Mouse (Mus musculus): ENCODE measurements at regions not wholly inside any gene's neighbourhood (a gene's known extent, or its start where the extent isn't known, plus 50 kb on each side); places are given as distances from the start of the nearest gene placed in this dataset.
A peak's percentile ranks its signal among the peaks of the same experiment; 100 is the strongest.

DNA sequence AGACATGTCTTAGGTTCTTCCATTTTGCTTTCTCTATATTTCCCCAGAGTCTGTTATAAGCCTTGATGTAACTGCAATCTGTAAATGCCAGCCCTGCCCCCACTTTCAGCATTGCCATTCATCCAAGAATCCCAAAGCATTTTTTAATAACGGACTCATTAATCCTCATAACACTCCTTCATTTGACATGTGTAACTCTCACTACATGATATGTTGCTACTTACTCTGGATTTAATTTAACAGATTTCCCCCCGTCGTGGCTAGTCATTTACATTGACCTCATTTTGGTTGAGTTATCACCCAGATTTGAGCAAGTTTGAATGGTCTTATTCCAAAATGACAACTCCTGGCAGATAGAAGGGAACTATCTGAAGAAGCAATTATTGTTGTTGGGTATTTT is 116.2 kb upstream of the Npvf start:
- DNase-seq (ENCODE audit: low spot score) (no peak), ATAC-seq (ENCODE audit: low FRiP score, low TSS enrichment) (no peak)
- no peaks in the 10 kb centered on the region for H3K36me3 ChIP-seq (ENCODE audit: control insufficient read depth, insufficient read depth, low read length)
- no peaks in the 10 kb centered on the region for H3K4me1 ChIP-seq (replicated peaks; ENCODE audit: control insufficient read depth, insufficient read depth)
- H3K9me3 ChIP-seq (ENCODE audit: control insufficient read depth, low read length): no peaks in the 10 kb centered on the region
- no peak for TF ChIP-seq CTCF (IDR thresholded peaks at IDR 0.05; ENCODE audit: low read depth)
- TF ChIP-seq EP300 (optimal IDR thresholded peaks at IDR 0.05): no peak
- 86% methylated on average over 3 of the region's 3 CpGs for WGBS
- H3K4me3 ChIP-seq (ENCODE audit: low read depth, low read length): no peak overlapping the region
- no peaks in the 10 kb centered on the region for H3K27me3 ChIP-seq (ENCODE audit: control insufficient read depth, insufficient read depth, low read length)
- no peak overlapping the region for H3K4me2 ChIP-seq (replicated peaks; ENCODE audit: low read depth)
- H3K9ac ChIP-seq (ENCODE audit: low read length): no peak overlapping the region
- H3K27ac ChIP-seq (replicated peaks): no peak overlapping the region

- 90% methylated on average over 4 of the region's 4 CpGs for WGBS
- no peaks in the 10 kb centered on the region for H3K4me1 ChIP-seq (replicated peaks; ENCODE audit: control insufficient read depth, insufficient read depth)
These were observed 121.4 kb upstream of the Npvf start for GRCm38 (mm10) chr6:50775637-50776036.

DNA sequence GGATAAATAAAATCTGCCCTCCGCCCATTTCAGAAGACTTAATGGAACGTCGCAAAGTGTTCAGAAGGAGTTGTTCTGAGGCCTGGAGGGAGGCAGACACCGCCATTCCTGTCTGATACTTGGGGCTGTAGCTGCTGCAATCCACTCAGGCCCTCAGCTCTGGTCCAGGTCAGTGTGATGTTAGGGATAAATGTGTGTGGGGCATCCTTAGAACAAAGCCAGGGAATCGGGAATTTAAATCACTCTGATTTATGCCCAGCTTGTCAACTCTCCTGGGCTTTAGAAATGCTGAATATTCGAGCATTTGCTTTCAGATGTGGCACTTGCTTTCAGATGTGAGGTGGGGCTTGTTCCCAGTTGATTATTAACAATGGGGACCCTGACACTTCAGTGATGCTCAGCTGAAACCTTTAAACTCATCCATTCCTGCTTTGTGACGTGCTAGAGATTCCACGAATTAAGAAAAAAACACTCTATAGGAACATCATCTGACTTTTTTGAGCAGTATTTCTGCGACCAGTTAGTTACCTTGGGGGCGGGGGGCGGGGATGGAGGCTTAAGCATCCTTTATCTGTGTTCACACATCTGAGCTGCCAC is 122.1 kb upstream of the Npvf start:
- no peak for ATAC-seq (ENCODE audit: low FRiP score, low TSS enrichment)
- WGBS: 61% methylated on average over 11 of the region's 11 CpGs

More at GRCm38 (mm10) chr6:50775637-50776036, 121.4 kb upstream of the Npvf start:
- H3K9me3 ChIP-seq (ENCODE audit: control insufficient read depth, low read length): no peaks in the 10 kb centered on the region
- H3K27ac ChIP-seq (replicated peaks): no peak overlapping the region
- no peaks in the 10 kb centered on the region for H3K27me3 ChIP-seq (ENCODE audit: control insufficient read depth, insufficient read depth, low read length)
- H3K4me2 ChIP-seq (replicated peaks; ENCODE audit: low read depth): no peak overlapping the region
- DNase-seq (ENCODE audit: low spot score) (no peak), ATAC-seq (ENCODE audit: low FRiP score, low TSS enrichment) (no peak)
- no peaks in the 10 kb centered on the region for H3K36me3 ChIP-seq (ENCODE audit: control insufficient read depth, insufficient read depth, low read length)
- H3K9ac ChIP-seq (ENCODE audit: low read length): no peak overlapping the region
- no peak for TF ChIP-seq CTCF (IDR thresholded peaks at IDR 0.05; ENCODE audit: low read depth)
- TF ChIP-seq EP300 (optimal IDR thresholded peaks at IDR 0.05): no peak
- no peak overlapping the region for H3K4me3 ChIP-seq (ENCODE audit: low read depth, low read length)

GRCm38 (mm10) chr6:50776931-50777495 is 122.8 kb upstream of the Npvf start:
- no peak for TF ChIP-seq EP300 (optimal IDR thresholded peaks at IDR 0.05)
- no peak for TF ChIP-seq CTCF (IDR thresholded peaks at IDR 0.05; ENCODE audit: low read depth)
- DNase-seq (ENCODE audit: low spot score) (peak; percentile 30), ATAC-seq (ENCODE audit: low FRiP score, low TSS enrichment) (peak; percentile 71; the same call in 1 of the 2 replicates)
- Histone ChIP-seq H3K4me3 (ENCODE audit: low read depth, low read length) (no peak overlapping the region), H3K36me3 (ENCODE audit: control insufficient read depth, insufficient read depth, low read length) (no peaks in the 10 kb centered on the region), H3K9ac (ENCODE audit: low read length) (0 out of 2 replicates have a peak overlapping the region, but pooled peaks have one; percentile 18), H3K4me1 (replicated peaks; ENCODE audit: control insufficient read depth, insufficient read depth) (no peaks in the 10 kb centered on the region), H3K27ac (replicated peaks) (no peak overlapping the region; the same call in 1 of the 2 replicates), H3K9me3 (ENCODE audit: control insufficient read depth, low read length) (no peaks in the 10 kb centered on the region), H3K4me2 (replicated peaks; ENCODE audit: low read depth) (peak overlapping the region; percentile 18; the same call in 1 of the 2 replicates), H3K27me3 (ENCODE audit: control insufficient read depth, insufficient read depth, low read length) (no peaks in the 10 kb centered on the region)
- 9% methylated on average over 10 of the region's 10 CpGs for WGBS

More for the DNA sequence above, 122.1 kb upstream of the Npvf start:
- DNase-seq (ENCODE audit: low spot score): no peak
- TF ChIP-seq CTCF (IDR thresholded peaks at IDR 0.05; ENCODE audit: low read depth) (no peak), EP300 (optimal IDR thresholded peaks at IDR 0.05) (no peak)
- H3K9me3 ChIP-seq (ENCODE audit: control insufficient read depth, low read length): no peaks in the 10 kb centered on the region
- no peak overlapping the region for H3K9ac ChIP-seq (ENCODE audit: low read length)
- no peak overlapping the region; the same call in 1 of the 2 replicates for H3K27ac ChIP-seq (replicated peaks)
- no peak overlapping the region for H3K4me2 ChIP-seq (replicated peaks; ENCODE audit: low read depth)
- H3K4me3 ChIP-seq (ENCODE audit: low read depth, low read length): no peak overlapping the region
- H3K27me3 ChIP-seq (ENCODE audit: control insufficient read depth, insufficient read depth, low read length): no peaks in the 10 kb centered on the region
- H3K36me3 ChIP-seq (ENCODE audit: control insufficient read depth, insufficient read depth, low read length): no peaks in the 10 kb centered on the region
- no peaks in the 10 kb centered on the region for H3K4me1 ChIP-seq (replicated peaks; ENCODE audit: control insufficient read depth, insufficient read depth)

GRCm38 (mm10) chr6:50777827-50778226 is 123.6 kb upstream of the Npvf start:
- no peak for DNase-seq (ENCODE audit: low spot score)
- Histone ChIP-seq H3K36me3 (ENCODE audit: control insufficient read depth, insufficient read depth, low read length) (no peaks in the 10 kb centered on the region), H3K27me3 (ENCODE audit: control insufficient read depth, insufficient read depth, low read length) (no peaks in the 10 kb centered on the region), H3K9ac (ENCODE audit: low read length) (no peak overlapping the region), H3K4me3 (ENCODE audit: low read depth, low read length) (no peak overlapping the region), H3K4me2 (replicated peaks; ENCODE audit: low read depth) (no peak overlapping the region), H3K4me1 (replicated peaks; ENCODE audit: control insufficient read depth, insufficient read depth) (no peaks in the 10 kb centered on the region), H3K27ac (replicated peaks) (0 out of 2 replicates have a peak overlapping the region, but pooled peaks have one; percentile 20), H3K9me3 (ENCODE audit: control insufficient read depth, low read length) (no peaks in the 10 kb centered on the region)
- 55% methylated on average over 4 of the region's 4 CpGs for WGBS
- no peak for ATAC-seq (ENCODE audit: low FRiP score, low TSS enrichment)
- TF ChIP-seq CTCF (IDR thresholded peaks at IDR 0.05; ENCODE audit: low read depth): no peak
- TF ChIP-seq EP300 (optimal IDR thresholded peaks at IDR 0.05): no peak

DNA sequence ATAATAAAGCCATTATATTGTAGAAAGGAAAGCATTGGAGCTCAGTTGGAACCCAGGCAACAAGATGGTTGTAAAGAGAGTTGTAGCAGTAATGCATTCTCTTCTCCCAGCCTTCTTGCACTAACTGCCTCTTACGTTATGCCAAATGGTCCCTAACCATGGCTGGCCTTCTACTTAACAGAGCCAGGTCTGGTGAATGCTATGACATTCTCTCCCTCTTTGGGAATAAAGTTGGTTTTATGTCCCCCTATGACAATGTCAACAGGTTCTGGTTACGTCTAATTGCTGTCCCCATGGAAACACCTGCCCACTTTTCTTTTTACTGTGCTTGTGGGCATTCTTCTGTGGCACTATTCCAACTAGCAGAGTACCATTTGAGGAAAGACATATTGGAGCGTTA is 126.4 kb upstream of the Npvf start:
- DNase-seq (ENCODE audit: low spot score): no peak
- H3K9ac ChIP-seq (ENCODE audit: low read length): no peak overlapping the region
- TF ChIP-seq EP300 (optimal IDR thresholded peaks at IDR 0.05) (no peak), CTCF (IDR thresholded peaks at IDR 0.05; ENCODE audit: low read depth) (no peak)

More for the DNA sequence above, 126.4 kb upstream of the Npvf start:
- WGBS: 88% methylated on average over 3 of the region's 3 CpGs
- no peak overlapping the region for H3K27ac ChIP-seq (replicated peaks)
- H3K9me3 ChIP-seq (ENCODE audit: control insufficient read depth, low read length): no peaks in the 10 kb centered on the region
- no peak for ATAC-seq (ENCODE audit: low FRiP score, low TSS enrichment)
- no peak overlapping the region for H3K4me3 ChIP-seq (ENCODE audit: low read depth, low read length)
- no peaks in the 10 kb centered on the region for H3K36me3 ChIP-seq (ENCODE audit: control insufficient read depth, insufficient read depth, low read length)
- H3K4me2 ChIP-seq (replicated peaks; ENCODE audit: low read depth): no peak overlapping the region
- no peaks in the 10 kb centered on the region for H3K4me1 ChIP-seq (replicated peaks; ENCODE audit: control insufficient read depth, insufficient read depth)
- no peaks in the 10 kb centered on the region for H3K27me3 ChIP-seq (ENCODE audit: control insufficient read depth, insufficient read depth, low read length)

Measured in stomach, postnatal 0 days (tissue).